Mouse (Mus musculus): ENCODE data around the gene Gm45021.
A peak's percentile ranks its signal among the peaks of the same experiment; 100 is the strongest.
"Not testable (repeated sequence)": the region's sequence is repeated elsewhere in the genome, so short reads cannot be mapped to it uniquely, and the experiment has no call there.

Gm45021 gene

GRCm38 (mm10) chr6:48613464-48613863 is 24.1 kb downstream of the Gm45021 start:
- DNase-seq (ENCODE audit: low spot score in 2 of 2): no peak

GRCm38 (mm10) chr6:48614756-48615155 is 25.3 kb downstream of the Gm45021 start:
- no peak for DNase-seq (ENCODE audit: low spot score in 2 of 2)

- DNase-seq (ENCODE audit: low spot score in 2 of 2): no peak
Measured at GRCm38 (mm10) chr6:48620031-48620430, 30.6 kb downstream of the Gm45021 start.

GRCm38 (mm10) chr6:48622186-48622843 is 32.9 kb downstream of the Gm45021 start:
- DNase-seq (ENCODE audit: low spot score in 2 of 2): not testable (repeated sequence)

- DNase-seq (ENCODE audit: low spot score in 2 of 2): no peak
Measured at GRCm38 (mm10) chr6:48623460-48623859, 34.0 kb downstream of the Gm45021 start.

GRCm38 (mm10) chr6:48626464-48626863 is 37.1 kb downstream of the Gm45021 start, which contains the start of gene AI854703:
Gene AI854703 (plus strand): TSS chr6:48626764.
- no peak for DNase-seq (ENCODE audit: low spot score in 2 of 2)

- no peak for DNase-seq (ENCODE audit: low spot score in 2 of 2)
Measured at GRCm38 (mm10) chr6:48626984-48627383, 37.6 kb downstream of the Gm45021 start.

GRCm38 (mm10) chr6:48627511-48627924 is 38.1 kb downstream of the Gm45021 start:
- DNase-seq (ENCODE audit: low spot score in 2 of 2): no peak

- DNase-seq (ENCODE audit: low spot score in 2 of 2): no peak
Measured at GRCm38 (mm10) chr6:48628377-48628776, 39.0 kb downstream of the Gm45021 start.

GRCm38 (mm10) chr6:48628808-48629660 is 39.6 kb downstream of the Gm45021 start:
- peak in 1 of 2 experiments; percentile 20 for DNase-seq (ENCODE audit: low spot score in 2 of 2)

- no peak for DNase-seq (ENCODE audit: low spot score in 2 of 2)
Measured at GRCm38 (mm10) chr6:48629661-48630034, 40.2 kb downstream of the Gm45021 start.

GRCm38 (mm10) chr6:48630831-48631230 is 41.4 kb downstream of the Gm45021 start:
- DNase-seq (ENCODE audit: low spot score in 2 of 2): no peak

GRCm38 (mm10) chr6:48635105-48635504 is 45.7 kb downstream of the Gm45021 start:
- DNase-seq (ENCODE audit: low spot score in 2 of 2): no peak

GRCm38 (mm10) chr6:48636515-48636914 is 47.1 kb downstream of the Gm45021 start:
- DNase-seq (ENCODE audit: low spot score in 2 of 2): no peak

GRCm38 (mm10) chr6:48637811-48638500 is 48.5 kb downstream of the Gm45021 start:
- DNase-seq (ENCODE audit: low spot score in 2 of 2): no peak

- DNase-seq (ENCODE audit: low spot score in 2 of 2): no peak
Measured at GRCm38 (mm10) chr6:48638553-48638952, 49.1 kb downstream of the Gm45021 start.

GRCm38 (mm10) chr6:48641391-48641790 is 52.0 kb downstream of the Gm45021 start:
- no peak for DNase-seq (ENCODE audit: low spot score in 2 of 2)

- no peak for DNase-seq (ENCODE audit: low spot score in 2 of 2)
Measured at GRCm38 (mm10) chr6:48642764-48643292, 53.4 kb downstream of the Gm45021 start.

GRCm38 (mm10) chr6:48645660-48646308 is 56.4 kb downstream of the Gm45021 start:
- DNase-seq (ENCODE audit: low spot score in 2 of 2): peak; percentile 43 to 62

GRCm38 (mm10) chr6:48646309-48646690 is 56.9 kb downstream of the Gm45021 start:
- DNase-seq (ENCODE audit: low spot score in 2 of 2): no peak

- DNase-seq (ENCODE audit: low spot score in 2 of 2): peak; percentile 55 to 66
Measured at GRCm38 (mm10) chr6:48646995-48647394, 57.6 kb downstream of the Gm45021 start, which contains the start of gene Gimap8. Gene Gimap8 (plus strand): TSS chr6:48647234.
